Mouse (Mus musculus) urinary bladder, adult 2 months (tissue): ENCODE measurements around the gene Fam208a. TPM values are rescaled to one million over a fixed set of nuclear protein-coding genes. Genes with fewer than 3 reads are reported as not detected.
A peak's percentile ranks its signal among the peaks of the same experiment; 100 is the strongest.

ENCODE experiments used
- DNase-seq: peaks from one replicate; pipeline ENCODE4 v3.0.0; 2022; ENCODE audit warnings: low spot score
- polyA plus RNA-seq: library from polyadenylated mRNA; depleted of rRNA; stranded (reverse); fragments of >200 nt; gene quantifications from 2 replicates; pipeline ENCODE4 v1.2.3, GENCODE M21; 2012; rRNA removed

Gene Fam208a
- 33.8 and 40.6 TPM in 2 replicates for polyA plus RNA-seq

DNA sequence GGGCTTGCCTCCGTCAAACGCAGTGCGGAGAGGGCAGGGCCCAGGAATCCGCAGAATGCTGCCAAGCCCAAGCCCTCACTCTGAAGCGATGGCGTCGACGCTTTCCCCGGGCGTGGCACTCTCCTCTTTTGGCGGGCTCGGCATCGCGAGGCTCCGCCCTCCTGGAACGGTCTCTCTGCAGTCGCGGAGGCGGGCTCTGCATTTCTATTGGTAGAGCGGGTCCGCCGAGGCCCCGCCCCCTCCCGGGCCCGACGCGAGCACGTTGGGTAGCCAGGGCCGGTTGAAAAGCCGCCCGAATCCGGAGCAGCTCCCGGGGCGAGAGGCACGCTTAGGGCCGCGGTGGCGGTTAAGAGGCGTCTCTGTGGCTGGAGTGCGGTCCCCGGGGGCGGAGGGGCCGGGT is at the start of gene Fam208a:
Fam208a (plus strand) TSS at position 262 of the 400 bp plus-strand sequence.
- DNase-seq = peak; percentile 93

DNA sequence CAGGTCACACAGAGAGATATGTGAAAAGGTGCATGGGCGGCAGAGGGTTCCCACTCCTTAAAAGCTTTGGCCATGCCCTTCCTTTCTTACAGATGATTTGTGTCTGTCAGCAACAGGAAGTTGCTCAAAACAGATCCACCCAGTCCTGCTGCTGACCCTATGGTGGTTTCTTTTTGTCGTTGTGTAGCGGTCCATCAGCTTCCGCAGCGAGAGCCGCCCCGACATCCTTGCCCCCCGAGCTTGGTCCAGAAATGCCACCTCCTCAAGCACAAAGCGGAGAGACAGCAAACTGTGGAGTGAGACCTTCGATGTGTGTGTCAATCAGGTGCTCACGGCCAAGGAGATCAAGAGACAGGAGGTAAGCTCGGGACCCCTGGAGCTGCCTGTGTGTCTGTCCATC is 49.2 kb upstream of the Fam208a start:
- DNase-seq = no peak

DNA sequence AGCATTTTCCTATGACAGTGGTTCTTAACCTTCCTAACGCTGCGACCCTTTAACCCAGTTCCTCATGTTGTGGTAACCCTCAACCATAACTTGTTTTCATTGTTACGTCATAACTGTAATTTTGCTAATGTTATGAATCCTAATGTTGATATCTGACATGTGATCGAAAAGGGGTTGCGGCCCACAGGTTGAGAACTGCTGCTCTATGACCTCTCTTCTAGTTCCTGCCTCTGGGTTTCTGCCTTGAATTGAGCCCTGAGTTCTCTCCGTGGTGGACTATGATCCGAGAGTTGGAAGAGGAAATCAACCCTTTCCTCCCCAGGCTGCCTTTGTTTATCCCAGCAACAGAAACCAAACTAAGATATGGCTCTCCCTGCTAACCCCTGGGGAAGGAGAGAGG is 47.2 kb upstream of the Fam208a start:
- DNase-seq = no peak

DNA sequence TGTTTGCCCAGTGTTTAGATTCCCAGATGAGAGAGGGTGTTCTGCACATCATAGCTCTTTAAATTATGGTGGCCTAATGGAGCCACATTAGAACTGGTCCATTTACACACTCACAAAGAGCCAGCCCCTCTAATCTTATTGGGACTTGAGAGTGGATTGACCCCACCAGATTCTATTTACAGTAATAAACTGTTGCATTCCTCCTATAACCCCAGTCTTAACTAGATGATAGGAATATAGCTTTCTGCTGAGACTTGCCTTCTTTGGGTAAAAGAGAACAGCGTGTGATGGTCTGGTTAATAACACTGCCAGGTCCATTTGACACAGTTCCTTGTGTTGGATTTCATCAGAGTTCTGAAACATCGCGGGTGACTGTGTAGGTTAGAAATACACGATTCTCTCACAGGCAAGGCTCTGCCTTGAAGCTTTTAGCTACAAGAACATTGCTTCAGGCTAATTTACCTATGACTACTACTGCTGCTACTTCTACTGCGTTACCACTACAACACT is 45.3 kb upstream of the Fam208a start:
- no peak for DNase-seq

DNA sequence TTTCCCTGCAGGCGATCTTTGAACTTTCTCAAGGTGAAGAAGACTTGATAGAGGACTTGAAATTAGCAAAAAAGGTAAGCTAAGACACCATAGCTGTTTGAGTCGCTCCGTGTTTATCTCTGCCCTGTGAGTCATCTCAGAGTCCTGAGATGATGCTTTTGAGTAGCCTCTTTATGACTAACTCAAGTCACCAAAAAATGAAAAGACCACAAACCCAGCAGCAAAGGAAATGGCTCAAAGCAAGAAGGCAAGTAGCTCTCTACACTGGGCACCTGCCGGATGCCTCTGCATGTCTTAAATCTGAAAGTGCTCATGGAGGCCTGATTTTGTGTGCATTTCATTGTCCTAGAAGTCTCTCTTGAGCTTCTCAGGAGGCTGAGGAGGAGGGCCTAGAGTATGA is 44.5 kb upstream of the Fam208a start:
- DNase-seq = no peak

DNA sequence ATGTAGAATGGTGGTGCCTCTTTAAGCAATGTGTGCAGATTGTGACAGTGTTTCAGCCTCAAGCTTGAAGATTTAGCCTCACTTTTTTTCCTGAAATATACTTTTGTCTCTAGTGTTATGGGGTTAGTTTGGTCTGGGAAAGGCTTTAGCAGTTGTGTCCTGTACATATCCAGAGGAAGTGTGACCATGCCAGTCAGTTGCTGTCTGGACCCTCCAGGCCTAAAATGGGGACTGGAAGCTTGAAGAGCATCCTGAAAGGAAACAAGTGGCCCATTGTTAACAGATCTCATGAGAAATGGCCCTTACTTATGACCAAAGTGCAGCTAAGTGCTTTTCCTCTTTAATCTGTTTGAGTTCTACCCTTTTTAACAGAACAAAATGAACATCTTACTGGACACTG is 40.0 kb upstream of the Fam208a start:
- DNase-seq = no peak

DNA sequence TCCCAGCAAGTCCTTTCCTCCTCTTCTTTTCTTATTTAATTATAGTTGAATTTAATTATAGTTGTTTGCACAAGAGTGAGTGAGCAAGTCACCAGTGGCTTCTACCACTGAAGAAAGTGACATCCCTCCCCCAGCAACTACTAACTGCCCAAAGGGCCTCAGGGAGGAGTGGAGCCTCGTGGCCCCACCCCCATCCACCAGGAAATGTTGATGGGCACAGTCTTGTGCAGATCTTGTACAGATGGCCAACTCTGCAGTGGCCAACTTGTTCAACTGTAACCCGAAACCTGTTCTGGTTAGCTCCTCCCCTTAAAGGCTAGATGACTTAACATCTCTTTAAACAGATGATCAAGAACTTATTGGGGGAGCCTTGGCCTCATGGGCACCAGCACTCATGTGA is 38.9 kb upstream of the Fam208a start:
- DNase-seq = no peak

DNA sequence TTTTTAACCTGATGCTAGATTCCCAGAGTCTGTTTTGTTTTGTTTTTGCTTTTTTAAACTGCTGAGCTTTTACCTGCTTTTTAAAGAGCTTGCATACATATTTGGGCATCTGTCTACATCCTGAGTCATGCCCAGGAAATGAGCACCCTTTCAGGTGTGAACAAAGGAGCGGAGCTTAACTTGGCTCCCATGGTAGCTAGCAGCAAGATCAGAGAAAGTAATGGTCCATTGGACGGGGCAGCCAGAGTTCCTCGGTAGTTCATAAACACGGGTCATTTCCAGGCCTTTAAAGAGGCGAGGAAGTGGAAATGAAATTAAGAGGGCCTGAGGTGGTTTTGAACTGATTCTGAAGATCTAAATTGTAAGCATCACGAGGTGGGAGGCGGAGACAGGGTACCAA is 38.0 kb upstream of the Fam208a start:
- no peak for DNase-seq

DNA sequence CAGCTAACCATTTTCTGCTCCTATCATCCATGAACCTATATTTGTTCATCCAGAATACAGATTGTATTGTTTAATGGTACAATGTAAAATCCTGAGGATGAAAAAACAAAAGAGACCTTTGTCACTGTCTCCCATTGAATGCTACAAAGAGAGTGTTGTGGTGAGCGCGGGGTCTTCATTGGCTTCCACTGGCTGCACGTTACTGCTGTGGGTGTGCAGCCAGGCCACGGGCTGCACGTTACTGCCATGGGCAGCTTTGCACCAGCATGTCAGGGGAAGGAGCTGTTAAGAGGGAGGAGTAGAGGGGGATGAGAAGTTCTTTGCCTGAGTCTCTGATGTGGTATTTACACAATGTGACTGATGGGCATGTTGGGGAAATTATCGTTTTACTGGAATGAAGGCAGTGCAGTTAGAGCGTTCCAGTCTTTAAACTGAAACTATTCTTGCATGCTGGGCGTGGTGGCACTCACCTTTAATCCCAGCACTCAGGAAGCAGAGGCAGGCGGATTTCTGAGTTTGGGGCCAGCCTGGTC is 36.8 kb upstream of the Fam208a start:
- DNase-seq = no peak

DNA sequence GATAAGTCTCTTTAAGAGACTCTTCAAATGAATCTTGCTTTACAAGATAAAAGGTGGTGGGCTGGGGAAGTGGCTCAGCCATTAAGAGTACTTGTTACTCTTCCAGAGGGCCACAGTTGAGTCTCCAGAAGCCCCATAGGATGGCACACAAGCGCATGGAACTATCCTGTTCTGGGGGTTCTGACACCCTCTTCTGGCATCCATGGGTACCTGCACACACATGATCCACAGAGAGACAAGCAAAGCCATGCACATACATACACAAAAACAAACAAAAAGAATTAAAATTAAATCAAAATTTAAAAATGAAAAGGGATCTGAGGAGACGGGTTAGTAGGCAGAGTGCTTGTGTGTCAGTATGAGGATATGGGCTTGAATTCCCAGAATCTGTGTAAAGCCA is 36.0 kb upstream of the Fam208a start:
- no peak for DNase-seq

DNA sequence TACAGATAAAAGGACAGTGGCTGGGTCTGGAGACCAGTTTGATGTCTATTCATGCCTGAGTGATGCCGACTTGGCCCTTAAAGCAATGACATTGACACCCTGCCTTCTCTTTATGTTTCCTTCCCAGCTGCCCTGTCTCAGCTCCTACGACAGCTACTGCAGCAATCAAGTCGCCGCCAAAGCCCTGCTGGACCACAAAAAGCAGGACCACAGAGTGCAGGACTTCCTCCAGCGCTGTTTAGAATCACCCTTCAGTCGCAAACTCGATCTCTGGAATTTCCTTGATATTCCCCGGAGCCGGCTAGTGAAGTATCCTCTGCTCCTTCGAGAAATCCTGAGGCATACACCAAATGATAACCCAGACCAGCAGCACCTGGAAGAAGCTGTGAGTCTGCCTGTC is 34.8 kb upstream of the Fam208a start:
- DNase-seq = no peak

DNA sequence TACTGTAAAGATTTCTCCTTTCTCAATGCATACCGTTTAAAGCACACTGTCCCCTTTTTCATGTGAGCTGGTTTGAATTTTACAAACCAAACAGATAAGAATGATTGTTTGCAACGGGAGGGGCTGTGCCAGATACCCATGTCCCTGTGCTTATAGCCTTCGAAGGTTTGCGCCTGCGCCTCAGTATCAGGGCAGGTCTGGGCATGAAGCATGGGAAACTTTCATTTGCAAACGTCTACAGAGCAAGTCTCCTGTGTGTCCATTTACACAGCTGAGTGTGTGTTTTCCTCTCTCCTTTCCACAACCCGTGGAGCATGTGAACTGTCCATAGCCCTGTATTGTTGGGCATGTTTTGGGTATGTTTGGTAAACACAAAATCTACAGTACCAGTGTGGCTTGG is 32.2 kb upstream of the Fam208a start:
- no peak for DNase-seq

DNA sequence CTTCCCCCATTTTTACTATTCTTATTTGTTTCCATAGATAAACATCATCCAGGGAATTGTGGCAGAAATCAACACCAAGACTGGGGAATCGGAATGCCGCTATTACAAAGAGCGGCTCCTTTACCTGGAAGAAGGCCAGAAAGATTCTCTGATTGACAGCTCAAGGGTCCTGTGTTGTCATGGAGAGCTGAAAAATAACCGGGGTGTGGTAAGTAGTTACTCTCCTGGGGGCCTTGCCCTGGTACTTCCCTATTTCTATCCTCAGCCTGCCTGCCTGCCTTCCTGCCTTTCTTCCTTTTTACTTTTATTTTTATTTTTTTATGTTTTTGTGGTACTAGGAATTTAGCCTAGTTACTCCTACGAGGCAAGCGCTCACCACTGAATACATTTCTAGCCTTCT is 31.1 kb upstream of the Fam208a start:
- no peak for DNase-seq

DNA sequence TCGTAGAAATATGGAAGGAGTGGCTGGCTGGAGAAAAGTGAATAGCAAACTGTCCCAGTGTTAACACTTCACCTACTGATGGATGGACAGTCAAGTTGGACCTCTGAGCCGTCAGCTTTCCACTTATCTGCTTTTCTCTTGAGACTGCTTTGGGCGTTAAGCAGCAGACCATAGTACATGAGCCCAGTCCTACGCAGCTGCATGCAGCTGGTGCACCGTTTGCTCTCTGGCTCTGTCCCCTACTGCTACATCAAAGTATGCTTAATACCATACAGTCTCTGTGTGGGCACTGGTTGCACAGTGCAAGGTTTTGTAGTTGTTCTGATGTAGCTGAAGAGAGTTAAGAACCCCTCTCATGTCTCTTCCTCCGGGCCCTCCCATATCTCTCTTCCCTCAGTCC is 28.1 kb upstream of the Fam208a start:
- DNase-seq = no peak

DNA sequence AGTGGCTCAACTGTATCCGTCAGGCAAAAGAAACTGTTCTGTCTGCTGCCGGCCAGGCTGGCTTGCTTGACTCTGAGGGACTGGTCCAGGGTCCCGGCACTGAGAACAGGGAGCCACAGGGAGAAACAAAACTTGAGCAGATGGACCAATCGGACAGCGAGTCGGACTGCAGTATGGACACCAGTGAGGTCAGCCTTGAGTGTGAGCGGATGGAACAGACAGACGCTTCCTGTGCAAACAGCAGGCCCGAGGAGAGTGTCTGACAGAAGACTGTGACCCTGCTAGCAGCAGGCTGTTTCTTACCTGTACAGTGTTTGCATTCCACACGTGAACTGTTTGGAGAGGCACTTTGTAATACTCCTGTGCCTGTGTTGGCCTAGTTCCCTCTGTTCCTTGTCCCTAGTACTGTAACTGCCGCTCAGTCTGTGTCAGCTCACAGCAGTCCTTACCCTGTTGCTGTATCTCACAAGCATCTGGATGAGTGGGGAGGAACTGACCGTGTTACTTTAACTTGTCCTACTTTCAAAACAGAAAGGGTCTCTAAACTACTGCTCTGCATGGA is 26.8 kb upstream of the Fam208a start:
- no peak for DNase-seq

DNA sequence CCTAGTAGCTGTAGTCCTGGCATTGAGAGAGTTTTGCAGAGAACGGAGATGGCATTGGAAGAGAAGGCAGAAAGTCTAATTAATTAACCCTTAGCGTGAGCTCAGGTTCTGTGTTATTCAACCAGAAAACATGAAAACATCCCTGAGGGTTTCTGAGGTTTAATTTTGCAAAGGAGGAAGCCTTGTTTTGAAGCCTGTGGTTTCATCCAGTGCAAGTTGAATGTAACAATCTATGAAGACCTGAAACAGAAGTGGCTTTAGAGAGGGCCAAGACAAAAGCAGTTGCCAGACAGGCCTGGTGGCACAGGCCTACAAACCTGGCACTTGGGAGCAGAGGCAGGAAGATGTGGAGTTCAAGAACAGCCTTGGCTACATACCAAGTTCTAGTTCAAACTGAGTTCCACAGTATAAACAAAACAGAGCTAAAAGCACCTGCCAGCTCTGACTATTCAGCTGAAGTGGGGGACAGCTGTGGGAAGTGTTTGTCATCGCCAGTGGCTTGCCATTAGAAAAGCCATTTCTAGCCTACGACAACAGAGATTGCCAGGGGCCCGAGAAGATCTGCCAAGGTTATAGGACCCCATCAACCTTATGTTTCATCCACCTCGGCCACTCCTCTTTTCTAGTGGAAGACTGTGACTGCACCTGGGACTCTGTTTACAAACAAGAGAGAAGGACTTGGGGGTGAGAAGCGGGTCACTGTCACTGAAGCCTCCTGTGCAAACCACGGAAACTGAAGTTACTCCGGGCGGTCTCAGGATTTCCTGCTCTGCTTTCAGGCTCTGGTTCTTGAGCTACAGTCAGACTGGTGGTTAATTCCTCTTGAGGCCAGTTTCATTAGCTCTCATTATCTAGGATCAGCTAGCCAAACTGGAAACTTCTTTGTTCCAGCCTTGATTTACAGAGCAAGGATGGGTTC is 26.0 kb upstream of the Fam208a start:
- no peak for DNase-seq

DNA sequence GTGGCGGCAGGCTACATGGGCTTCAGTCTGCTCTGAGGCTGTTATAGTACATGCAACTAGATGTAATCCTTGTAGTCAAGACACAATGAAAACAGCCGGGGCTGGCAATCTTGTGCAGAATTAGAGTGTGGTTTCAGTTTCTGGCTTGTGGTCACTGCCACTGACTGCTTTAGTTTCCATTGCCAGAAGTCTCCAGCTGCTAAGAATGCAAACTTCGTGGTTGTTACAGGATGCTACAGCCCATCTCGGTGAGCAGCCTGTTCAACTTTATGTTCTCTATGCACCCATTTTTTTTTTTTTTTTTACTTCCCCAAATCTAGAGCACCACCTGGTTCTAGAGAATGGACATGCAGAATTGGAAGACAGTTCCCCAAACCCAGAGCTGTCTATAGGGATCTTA is 23.2 kb upstream of the Fam208a start:
- DNase-seq = no peak

DNA sequence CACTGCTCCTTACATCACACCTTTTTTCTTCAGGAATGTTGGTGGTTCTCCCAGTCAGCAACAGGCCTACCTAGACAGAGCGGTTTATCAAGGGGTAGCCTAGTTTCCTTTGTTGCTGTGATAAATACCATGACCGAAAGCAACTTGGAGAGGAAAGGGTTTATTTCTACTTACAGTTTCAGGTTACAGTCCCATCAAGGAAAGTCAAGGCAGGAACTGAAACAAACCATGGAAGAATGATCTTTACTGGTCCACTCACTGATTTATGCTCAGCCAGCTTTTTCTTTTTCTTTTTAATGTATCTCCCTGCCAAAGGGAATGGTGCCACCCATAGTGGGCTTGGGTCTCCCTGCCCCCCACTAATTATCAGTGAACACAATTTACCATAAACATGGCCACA is 22.7 kb upstream of the Fam208a start:
- DNase-seq = no peak

DNA sequence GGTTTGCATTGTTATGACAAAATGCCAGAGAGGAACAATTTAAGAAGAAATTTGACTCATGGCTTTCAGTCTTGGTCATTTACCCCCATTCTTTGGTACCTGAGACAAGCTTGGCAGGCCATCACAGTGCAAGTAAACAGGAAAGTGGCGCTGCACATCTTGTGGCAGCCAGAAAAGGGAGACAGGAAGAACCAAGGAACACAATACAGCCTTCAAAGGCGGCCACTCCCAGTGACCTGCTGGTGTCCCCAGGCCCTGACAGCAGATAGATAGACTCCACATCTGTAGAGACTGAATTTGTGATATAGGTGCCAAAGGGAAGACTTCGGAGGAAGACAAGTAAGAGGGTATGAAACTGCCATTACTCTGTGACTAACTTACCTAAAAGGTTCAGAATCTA is 20.4 kb upstream of the Fam208a start:
- no peak for DNase-seq

DNA sequence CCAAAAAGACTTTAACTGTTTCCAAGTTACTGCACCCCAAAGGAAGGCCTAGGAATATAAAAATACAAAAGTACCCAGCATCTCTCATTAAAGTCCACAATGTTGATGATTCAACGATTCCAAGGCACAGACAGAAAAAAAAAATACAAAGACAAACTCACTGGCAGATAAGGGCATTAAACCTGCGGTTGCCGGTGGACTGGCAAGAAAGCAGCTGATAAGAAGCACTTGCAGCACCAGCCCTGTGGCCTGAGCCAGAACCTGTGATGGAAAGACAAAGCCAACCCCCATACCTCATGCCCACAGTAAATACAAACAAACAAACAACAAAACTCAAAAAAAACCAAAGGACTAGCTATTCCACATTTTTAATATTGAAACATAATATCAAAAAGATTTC is 19.0 kb upstream of the Fam208a start:
- DNase-seq = no peak

DNA sequence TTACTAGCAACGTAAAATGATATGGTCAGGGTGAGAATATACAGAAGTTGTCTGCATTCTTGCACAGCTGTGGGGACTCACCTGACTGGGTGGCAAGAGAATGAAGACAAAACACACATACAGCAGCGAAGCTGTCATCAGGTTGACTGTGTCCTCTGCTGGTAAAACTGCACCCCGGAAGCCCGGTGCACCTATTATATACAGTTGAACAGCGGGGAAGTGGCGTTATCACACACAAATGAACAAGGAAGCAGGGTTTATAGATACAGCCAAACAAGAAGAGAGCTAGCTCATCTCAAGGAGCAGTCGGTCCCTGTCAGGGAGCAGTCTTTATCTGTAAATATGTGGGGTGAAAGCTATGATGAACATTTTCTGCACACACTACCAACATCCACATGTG is 17.1 kb upstream of the Fam208a start:
- no peak for DNase-seq

DNA sequence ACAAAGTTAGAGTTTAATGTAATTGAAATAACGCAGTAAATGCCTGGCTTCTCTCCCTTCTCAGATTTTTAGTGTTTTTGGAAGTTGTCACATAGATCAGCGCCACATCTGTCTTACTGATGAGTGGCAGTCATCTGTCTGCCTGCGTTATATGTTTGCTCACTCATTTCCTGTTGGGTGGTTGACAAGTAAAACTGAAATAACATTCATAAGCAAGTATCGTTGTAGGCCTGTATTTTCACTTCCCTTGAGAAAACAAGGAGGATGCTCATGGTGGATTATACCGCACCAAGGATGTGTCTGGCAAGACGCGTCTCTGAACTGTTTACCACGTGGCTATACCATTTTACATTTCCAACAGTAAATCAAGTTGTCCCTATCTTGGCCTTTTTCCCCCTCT is 15.9 kb upstream of the Fam208a start:
- no peak for DNase-seq

DNA sequence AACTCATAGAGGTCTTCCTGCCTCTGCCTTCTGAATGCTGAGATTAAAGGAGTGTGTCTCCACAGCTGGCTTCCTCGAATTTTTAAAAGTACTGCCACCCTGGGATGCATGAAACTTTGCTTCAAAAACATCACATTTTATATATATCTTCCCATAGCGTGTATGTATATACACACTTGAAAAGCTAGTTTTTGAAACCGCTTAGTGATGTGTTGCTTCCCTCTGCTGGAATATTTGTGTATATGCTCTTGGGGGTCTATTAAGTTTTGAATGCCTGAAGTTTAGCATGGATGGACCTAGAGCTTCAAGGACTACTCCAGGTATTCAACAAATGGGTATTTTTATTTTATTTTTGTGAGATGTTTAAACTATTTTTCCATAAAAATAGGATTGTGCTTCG is 14.7 kb upstream of the Fam208a start:
- DNase-seq = no peak
